In genomic region chr6:37713411-37713810, GRCm38 (mm10) we compare ENCODE assay signal across 27 mouse cellular contexts.
DNase-seq lines count a peak whose midpoint lies in the region.
"Had no signal": no experiment of that assay in that cellular context is flagged by ENCODE, and none has a peak within 500 bp of the region (broad histone marks: within the 10 kb centered on the region; RNA-seq: fewer than 3 reads in every experiment).

No protein-coding gene starts in this region.

- no peaks in the 10 kb centered on the region for H3K36me3 ChIP-seq in midbrain, embryonic 10.5 days
- H3K36me3 ChIP-seq: hindbrain, embryonic 10.5 days; hindbrain, embryonic 15.5 days; intestine, embryonic 15.5 days; liver, embryonic 12.5 days; midbrain, embryonic 12.5 days; neural tube, embryonic 13.5 days had no signal

- H3K4me1 ChIP-seq in midbrain, embryonic 10.5 days, result peaks cover 12% of the 10 kb centered on the region
- H3K4me1 ChIP-seq: intestine, embryonic 15.5 days; liver, embryonic 12.5 days had no signal

- no peak overlapping the region for H3K27ac ChIP-seq in midbrain, embryonic 10.5 days (replicated peaks)
- H3K27ac ChIP-seq: heart, adult 2 months; hindbrain, embryonic 15.5 days; intestine, embryonic 15.5 days; layer of hippocampus, adult 2 months; left cerebral cortex, adult 2 months; liver, embryonic 12.5 days; midbrain, embryonic 12.5 days; neural tube, embryonic 13.5 days had no signal

- no peaks in the 10 kb centered on the region for H3K27me3 ChIP-seq in midbrain, embryonic 10.5 days (ENCODE audit: low read depth, poor library complexity, severe bottlenecking)
- H3K27me3 ChIP-seq: hindbrain, embryonic 15.5 days; intestine, embryonic 15.5 days; liver, embryonic 12.5 days; midbrain, embryonic 12.5 days; neural tube, embryonic 13.5 days had no signal

- H3K9me3 ChIP-seq in midbrain, embryonic 10.5 days (replicated peaks), result no peaks in the 10 kb centered on the region
- H3K9me3 ChIP-seq: hindbrain, embryonic 10.5 days; hindbrain, embryonic 15.5 days; intestine, embryonic 15.5 days; liver, embryonic 12.5 days; midbrain, embryonic 12.5 days had no signal

- 90% methylated on average over 4 of the region's 4 CpGs for WGBS in midbrain, embryonic 10.5 days

- H3K4me3 ChIP-seq in midbrain, embryonic 10.5 days, result no peak overlapping the region
- H3K4me3 ChIP-seq: erythroblast, embryonic 14.5 days; heart, adult 2 months; hindbrain, embryonic 10.5 days; hindbrain, embryonic 15.5 days; intestine, embryonic 15.5 days; layer of hippocampus, adult 2 months; left cerebral cortex, adult 2 months; liver, embryonic 12.5 days; midbrain, embryonic 12.5 days; myocyte; neural tube, embryonic 13.5 days had no signal

- DNase-seq in lung, postnatal 10 days, result peak; percentile 16
- DNase-seq in lung, postnatal 25 days (ENCODE audit: low spot score), result no peak
- peak; percentile 31 for DNase-seq in Muller cell, postnatal 12 days (ENCODE audit: inconsistent ontology term)
- DNase-seq in naive thymus-derived CD4-positive, alpha-beta T cell, adult 2 months (ENCODE audit: low read depth), result peak; percentile 32
- DNase-seq in thymus, postnatal 25 days, result peak; percentile 49
- no peak for DNase-seq in adrenal gland, postnatal 36 days
- DNase-seq in midbrain, embryonic 10.5 days (ENCODE audit: low spot score), result no peak
- DNase-seq in T-cell, adult 2 months (ENCODE audit: low spot score), result no peak
- DNase-seq: adrenal gland, adult 8-10 months; cerebellum, adult 11 months; cerebellum, adult 9-11 months; gastrocnemius, postnatal 25 days; heart, adult 2 months; heart, postnatal 14 days; kidney, adult 2 months; kidney, postnatal 36 days; liver, postnatal 0 days had no signal

Comparison
In these comparisons a context has a peak if more than half of its experiments do, and no peak if none do; other contexts are left out.
1. DNase-seq: peak in lung, postnatal 10 days (single experiment), Muller cell, postnatal 12 days (single experiment), naive thymus-derived CD4-positive, alpha-beta T cell, adult 2 months (single experiment) and thymus, postnatal 25 days (single experiment); none in lung, postnatal 25 days (single experiment), adrenal gland, postnatal 36 days (0 of 2), midbrain, embryonic 10.5 days (single experiment) and T-cell, adult 2 months (single experiment).